Mouse (Mus musculus): ENCODE measurements around the gene Fhad1. TPM values are rescaled to one million over a fixed set of nuclear protein-coding genes. Genes with fewer than 3 reads are reported as not detected.

The Fhad1 gene
- total RNA-seq, 2 experiments from 2014 or later = 12.8 to 13.1 TPM

DNA sequence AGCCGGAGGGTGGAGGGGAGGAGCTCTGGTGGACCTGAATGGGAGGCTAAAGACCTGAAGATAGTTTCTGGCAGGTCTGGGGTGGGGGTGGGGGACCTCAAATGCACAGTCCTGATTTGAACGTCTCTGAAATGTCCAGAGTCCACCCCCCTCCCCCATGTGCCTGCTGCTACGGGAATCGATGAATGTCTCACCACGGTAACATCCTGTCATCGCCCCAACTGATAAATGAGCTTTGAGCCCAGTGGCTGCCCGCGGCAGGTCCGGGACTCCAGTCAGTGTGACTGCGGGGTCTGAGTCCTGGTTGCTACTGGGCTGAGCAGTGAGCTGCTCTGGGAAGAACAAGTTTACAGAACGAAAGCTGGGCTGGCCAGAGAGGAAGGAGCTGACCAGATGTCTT lies 72.5 kb downstream of the Fhad1 start:
- no peak for DNase-seq (ENCODE audit: low spot score in 2 of 2)

GRCm38 (mm10) chr4:141941289-141941688 lies 73.6 kb downstream of the Fhad1 start:
- peak; percentile 53 to 77 for DNase-seq (ENCODE audit: low spot score in 2 of 2)

- DNase-seq (ENCODE audit: low spot score in 2 of 2) = no peak
Observed at GRCm38 (mm10) chr4:141938535-141938934, 76.3 kb downstream of the Fhad1 start.

- no peak for DNase-seq (ENCODE audit: low spot score in 2 of 2)
Observed at GRCm38 (mm10) chr4:141932785-141933574, 81.9 kb downstream of the Fhad1 start.

- no peak for DNase-seq (ENCODE audit: low spot score in 2 of 2)
Observed at GRCm38 (mm10) chr4:141931526-141931925, 83.4 kb downstream of the Fhad1 start.

DNA sequence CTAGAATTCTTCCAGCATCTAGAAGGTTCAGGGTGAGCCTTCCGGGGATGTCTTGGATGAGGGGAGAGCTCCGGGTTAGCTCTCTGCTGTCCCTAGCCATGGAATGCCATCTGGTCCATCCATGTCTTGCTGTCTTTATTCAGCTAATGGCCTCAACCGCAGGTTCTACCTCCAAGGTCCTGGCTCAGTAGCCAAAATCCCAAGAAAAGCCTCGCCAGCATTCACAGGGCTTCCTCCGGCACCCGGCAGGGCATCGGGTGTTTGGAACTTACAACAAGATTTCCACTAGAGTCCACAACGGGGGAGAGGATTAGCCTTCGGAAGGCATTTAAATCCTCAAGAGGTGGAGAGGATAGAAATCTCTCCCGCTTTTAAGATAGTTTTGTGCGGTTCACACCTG lies 84.9 kb downstream of the Fhad1 start:
- DNase-seq (ENCODE audit: low spot score in 2 of 2) = no peak

GRCm38 (mm10) chr4:141928881-141929281 lies 86.0 kb downstream of the Fhad1 start:
- DNase-seq (ENCODE audit: low spot score in 2 of 2) = peak in 1 of 2 experiments; percentile 50

GRCm38 (mm10) chr4:141925781-141926345 lies 89.0 kb downstream of the Fhad1 start:
- DNase-seq (ENCODE audit: low spot score in 2 of 2) = no peak

GRCm38 (mm10) chr4:141923961-141924360 lies 90.9 kb downstream of the Fhad1 start:
- peak; percentile 22 to 75 for DNase-seq (ENCODE audit: low spot score in 2 of 2)

- DNase-seq (ENCODE audit: low spot score in 2 of 2) = no peak
Observed at GRCm38 (mm10) chr4:141920391-141920790, 94.5 kb downstream of the Fhad1 start.

DNA sequence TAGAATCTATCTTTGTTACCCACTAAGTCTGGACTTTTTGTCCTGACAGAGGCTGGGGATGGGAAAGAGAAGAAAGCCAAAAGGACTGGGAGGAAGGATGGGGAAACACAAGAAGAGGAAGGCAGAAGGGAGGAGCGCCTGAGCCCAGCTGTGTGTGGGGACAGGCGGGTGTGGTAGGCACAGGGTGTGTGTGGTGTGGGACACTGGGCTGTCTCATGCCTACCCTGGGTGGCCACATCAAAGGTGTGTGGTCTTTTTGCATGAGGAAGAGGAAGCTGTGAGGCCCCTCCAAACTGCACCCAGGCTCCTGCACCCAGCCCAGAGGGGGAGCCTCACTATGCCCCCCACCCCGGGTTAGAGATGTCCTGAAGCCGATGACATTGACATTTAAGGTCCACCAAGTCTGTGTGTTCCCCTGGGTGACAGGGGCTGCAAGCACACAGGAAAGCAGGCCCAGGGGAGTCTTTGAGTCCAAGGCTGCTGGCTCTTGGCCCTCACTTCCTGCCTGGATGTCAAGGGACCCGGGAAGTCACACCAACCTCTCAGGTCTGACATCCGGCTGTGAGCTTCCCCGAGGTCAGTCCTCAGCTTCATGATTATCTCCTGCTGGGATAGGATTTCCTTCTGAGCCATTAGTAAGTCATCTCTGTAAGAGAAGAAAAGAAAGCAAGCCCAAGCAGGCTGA lies 97.0 kb downstream of the Fhad1 start:
- DNase-seq (ENCODE audit: low spot score in 2 of 2) = no peak

GRCm38 (mm10) chr4:141914040-141914439 lies 100.8 kb downstream of the Fhad1 start:
- no peak for DNase-seq (ENCODE audit: low spot score in 2 of 2)

GRCm38 (mm10) chr4:141913201-141913993 lies 101.5 kb downstream of the Fhad1 start:
- DNase-seq (ENCODE audit: low spot score in 2 of 2) = no peak

DNA sequence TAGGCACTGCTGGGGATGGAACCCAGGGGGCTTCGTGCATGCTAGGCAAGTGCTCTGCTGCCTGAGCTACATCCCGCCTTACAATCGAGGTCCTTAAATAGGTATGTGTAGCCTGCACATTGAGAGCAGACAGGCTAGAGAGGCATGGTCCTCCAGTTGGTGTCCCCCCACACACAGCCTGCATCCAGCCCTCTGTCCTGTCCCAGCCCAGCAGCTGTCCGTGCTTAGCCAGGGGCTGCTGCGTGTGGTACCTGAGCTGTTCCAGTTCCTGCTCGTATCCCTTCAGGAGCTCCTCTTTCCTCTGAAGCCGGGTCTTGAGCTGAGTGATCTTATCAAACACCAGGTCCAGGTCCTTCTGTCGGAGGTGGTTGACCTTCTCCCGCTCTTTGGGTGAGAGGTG lies 110.2 kb downstream of the Fhad1 start:
- no peak for DNase-seq (ENCODE audit: low spot score in 2 of 2)

DNA sequence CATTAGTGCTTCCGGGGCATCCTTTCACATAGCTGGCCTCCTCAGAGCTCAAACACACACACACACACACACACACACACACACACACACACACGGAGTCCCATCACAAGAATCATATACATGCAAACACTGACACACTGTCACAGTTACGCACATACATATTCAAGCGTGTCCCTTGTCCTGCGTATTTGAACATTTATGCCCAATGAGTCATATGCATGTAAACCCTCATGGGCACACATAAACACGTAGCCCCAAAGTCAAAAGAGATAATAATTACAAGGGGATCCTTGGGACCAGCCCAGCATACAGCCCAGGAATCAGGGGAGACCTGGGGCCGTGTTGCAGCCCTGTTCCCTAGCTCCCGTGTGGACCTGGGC lies 112.4 kb downstream of the Fhad1 start:
- DNase-seq (ENCODE audit: low spot score in 2 of 2) = no peak

DNA sequence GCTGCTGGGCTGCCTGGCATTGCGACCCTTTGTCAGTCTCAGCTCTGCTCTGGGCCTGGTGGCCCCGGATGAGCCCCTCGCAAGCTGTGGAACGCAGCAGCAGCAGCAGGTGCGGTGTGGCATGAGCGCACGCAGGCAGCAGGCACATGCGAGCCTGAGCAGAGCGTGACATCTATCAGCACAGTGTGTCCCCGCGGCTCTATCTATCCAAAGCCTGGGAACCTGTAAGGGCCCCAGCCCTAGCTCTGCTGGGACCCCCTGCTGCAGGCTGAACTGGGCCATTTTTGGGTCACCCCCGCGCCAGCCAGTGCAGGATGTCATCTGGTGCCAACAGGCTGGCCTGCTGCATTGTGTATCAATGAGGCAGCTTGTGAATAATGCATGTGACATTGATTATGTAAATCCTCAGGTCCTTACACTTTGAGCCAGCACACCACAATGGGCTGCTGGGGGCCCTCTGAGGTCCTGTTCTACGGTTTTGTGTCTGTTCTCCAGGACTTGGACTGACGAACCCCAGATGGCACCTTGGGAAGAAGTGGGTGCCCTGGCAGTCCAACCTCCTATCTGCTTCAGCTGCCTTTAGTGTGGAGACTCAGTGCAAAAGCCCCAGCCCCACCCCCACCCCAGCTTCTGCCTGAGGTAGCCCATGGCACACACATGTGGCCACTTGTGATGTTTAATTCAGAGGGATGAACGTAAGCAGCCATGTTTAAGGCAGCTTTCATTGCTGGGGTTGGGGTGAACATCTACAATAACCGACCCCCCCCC lies 113.0 kb downstream of the Fhad1 start:
- peak in 1 of 2 experiments; percentile 37 for DNase-seq (ENCODE audit: low spot score in 2 of 2)

GRCm38 (mm10) chr4:141900421-141900820 lies 114.5 kb downstream of the Fhad1 start:
- DNase-seq (ENCODE audit: low spot score in 2 of 2) = no peak

GRCm38 (mm10) chr4:141899936-141900335 lies 114.9 kb downstream of the Fhad1 start:
- DNase-seq (ENCODE audit: low spot score in 2 of 2) = peak in 1 of 2 experiments; percentile 27

- no peak for DNase-seq (ENCODE audit: low spot score in 2 of 2)
Observed at GRCm38 (mm10) chr4:141898905-141899304, 116.0 kb downstream of the Fhad1 start.

DNA sequence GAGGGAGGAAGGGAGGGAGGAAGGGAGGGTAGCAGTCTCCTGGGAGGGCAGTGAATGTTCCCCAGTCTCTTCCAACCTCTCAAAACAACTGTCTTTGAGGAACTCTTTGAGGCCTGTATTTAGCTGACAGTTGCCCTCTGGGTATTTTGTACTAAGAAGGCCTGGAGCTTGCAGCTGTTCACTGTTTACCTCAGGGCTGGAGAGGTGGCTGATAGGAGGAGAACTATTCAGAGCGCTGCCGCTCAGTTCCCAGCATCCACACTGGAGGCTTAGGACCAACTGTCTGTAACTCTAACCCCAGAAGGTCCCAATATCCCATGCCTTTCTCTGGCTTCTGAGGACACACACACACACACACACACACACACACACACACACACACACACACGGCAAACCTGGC lies 117.0 kb downstream of the Fhad1 start:
- no peak for DNase-seq (ENCODE audit: low spot score in 2 of 2)

DNA sequence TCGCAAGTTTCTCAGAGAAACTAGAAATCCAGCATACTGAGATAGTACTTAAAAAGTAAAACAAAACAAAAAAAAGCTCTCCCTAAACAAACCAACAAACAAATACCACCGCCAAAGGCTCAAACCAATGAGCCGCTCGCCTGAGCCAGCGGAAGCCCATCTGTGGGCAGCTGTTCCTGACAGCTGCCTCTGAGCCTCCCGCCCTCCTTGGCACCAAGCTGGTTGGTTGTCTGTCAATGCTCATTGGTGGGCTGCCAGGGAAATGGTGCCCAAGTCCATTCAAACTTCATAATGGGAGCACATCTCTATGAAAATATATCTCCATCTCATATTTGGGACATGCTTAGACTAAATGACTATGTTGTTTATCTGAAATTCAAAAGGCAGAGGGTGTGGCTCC lies 117.7 kb downstream of the Fhad1 start:
- DNase-seq (ENCODE audit: low spot score in 2 of 2) = no peak

Data from layer of hippocampus, adult 18-20 months (tissue).